Mouse (Mus musculus) c-Kit-positive CD71-positive TER-119-negative erythroid progenitor cells, embryonic 14.5 days (primary cell): ENCODE measurements around the gene Ctnna2.

Source experiments
- DNase-seq: peaks from one replicate; pipeline ENCODE4 v3.0.0-alpha.2; 2013; ENCODE audit warnings: low read depth

Ctnna2 gene

GRCm38 (mm10) chr6:77817116-77817515 lies 162.4 kb downstream of the Ctnna2 start:
- DNase-seq: no peak

- no peak for DNase-seq
These were observed 168.5 kb downstream of the Ctnna2 start for GRCm38 (mm10) chr6:77811041-77811440.

DNA sequence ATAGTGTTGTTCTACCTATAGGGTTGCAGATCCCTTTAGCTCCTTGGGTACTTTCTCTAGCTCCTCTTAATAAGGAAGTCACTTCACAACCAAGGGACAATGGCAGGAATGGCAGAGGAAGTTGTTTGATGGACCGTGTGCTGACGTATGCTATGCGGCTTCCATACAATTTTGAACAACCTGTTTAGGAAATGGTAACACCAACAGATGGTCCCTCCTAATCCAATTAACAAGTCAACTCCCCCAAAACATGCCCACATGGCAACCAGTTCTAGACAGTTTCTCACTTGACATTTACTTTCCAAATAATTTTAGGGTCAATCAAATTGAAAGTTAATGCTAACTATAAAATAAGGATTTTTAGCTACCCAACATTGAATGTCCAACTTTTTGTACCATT lies 176.9 kb downstream of the Ctnna2 start:
- no peak for DNase-seq

DNA sequence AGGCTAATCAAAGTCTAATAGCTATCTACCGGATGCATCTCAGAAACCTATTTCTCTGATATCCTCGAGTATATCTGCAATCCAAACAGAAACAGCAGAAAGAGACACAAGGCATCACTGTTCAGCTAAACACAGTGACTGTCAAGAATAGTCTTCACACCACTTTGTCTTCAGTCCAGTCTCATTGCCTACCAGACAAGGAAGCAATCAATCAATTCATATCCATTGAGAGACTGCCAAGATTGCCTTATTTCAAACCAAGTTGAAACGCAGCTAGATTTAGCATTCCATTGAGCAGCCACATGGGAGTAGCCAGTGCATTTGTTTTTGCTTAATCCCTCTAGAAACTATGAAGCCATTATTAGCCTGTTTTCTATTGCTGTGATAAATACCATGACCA lies 196.2 kb downstream of the Ctnna2 start:
- DNase-seq: no peak

DNA sequence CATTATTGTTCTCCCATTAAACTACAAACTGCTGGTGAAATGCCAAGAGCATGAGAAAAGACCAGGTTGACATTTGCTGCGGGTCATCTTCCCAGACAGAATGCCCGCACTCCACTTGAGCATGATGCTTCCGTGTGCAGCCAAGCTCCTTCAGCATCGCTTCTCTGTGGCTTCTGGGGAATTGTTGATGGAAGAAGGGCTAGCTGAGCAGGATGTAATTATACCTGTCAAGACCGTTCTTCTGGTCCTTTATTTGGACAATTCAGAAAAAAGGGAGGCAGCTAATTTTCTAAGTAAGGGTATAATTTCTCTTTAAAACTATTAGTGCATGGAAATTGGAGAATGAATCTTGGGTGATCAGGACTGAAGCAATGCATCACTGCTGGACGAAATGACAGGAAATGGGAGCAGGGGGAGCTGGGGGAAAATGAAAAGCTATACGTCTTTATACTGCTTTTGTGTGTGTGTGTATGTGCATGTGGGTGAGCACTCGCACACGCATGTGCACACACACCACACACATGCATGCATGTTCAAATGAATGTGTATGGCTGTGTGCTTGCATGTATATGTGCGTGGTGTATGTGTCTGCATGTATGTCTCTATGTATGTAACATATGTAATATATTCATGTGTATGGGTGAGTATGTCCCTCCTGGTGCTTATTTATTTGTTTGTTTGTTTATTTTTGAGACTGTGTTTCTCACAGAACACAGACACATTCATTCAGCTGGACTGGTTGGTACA lies 211.0 kb downstream of the Ctnna2 start:
- DNase-seq: no peak

DNA sequence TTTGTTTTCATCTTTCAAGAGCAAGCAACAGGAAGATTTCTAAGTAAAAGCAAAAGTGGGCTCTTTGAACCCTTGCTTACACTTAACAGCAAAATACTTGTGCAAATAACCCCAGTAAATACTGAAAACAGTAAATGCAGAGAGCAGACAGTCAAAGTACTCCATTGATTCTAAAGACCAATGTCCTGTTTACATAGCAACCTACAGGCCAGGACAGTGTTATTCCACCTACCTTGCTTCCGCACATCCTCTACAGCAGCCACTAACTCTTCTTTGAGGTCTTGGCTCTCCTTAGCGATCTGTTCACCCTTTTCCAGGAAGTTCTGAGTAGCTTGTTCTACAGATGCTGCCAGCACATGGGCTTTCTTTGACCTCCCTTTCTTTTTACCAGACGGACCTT lies 221.3 kb downstream of the Ctnna2 start:
- DNase-seq: no peak

GRCm38 (mm10) chr6:77745426-77745825 lies 234.1 kb downstream of the Ctnna2 start:
- DNase-seq: no peak

- no peak for DNase-seq
These were observed 235.8 kb downstream of the Ctnna2 start for GRCm38 (mm10) chr6:77743651-77744050.

DNA sequence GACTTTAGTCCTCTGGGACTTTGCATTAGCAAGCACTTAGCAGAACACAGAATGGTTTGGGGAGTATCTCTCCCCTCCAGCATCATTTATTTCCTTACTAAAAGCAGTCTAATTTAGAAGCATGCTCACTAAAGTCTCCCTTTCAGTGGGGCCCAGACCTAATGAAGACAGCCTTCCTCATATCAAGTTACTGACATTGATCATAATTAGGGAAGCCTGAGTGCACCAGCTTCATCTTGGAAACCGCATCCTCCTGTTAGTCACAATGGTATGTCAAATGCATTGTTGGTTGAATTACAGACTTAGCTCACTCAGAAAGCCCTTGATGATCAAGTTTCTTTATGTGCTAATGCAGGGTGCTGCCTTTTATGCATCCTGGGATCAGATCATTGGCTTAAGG lies 236.5 kb downstream of the Ctnna2 start:
- no peak for DNase-seq

DNA sequence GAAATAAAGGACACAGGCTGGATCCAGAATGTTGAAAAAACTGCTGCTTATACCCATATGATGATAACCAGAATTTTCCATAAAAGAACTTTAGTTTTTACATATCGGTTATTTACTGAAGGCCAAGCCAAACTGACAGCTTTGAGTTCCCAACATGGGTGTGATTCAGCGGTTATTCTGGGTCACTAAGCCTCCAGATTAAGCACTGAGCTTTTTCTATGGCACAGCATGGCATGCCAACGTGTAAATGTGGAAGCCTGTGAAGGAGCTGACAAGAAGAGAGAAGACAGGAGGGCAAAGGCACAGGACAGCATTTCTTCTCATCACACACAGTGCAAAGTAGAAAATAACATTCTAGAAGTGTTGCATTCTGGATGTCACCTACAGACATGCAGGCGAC lies 240.9 kb downstream of the Ctnna2 start:
- no peak for DNase-seq

GRCm38 (mm10) chr6:77724952-77725299 lies 254.6 kb downstream of the Ctnna2 start:
- DNase-seq: no peak

GRCm38 (mm10) chr6:77724042-77724951 lies 255.2 kb downstream of the Ctnna2 start:
- no peak for DNase-seq

DNA sequence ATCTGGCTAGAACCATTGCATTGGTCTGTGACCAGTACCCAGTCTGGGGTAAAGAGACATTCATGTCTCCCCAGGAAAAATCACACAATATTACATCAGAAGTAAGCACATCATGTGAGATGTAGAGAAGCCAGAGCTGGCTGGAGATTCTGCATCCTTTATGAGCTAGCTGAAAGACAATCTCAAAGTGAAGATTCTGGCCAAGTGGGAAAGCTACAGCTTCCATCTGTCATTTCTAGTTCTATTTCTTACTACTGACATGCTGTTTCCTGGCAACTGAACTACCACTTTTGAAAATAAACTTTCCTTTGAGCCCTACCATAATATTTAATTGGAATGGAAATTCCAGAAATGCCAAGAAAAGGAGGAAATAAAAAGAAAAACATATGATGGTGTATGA lies 285.4 kb downstream of the Ctnna2 start:
- DNase-seq: no peak

- DNase-seq: no peak
These were observed 292.3 kb downstream of the Ctnna2 start for GRCm38 (mm10) chr6:77687173-77687572.

DNA sequence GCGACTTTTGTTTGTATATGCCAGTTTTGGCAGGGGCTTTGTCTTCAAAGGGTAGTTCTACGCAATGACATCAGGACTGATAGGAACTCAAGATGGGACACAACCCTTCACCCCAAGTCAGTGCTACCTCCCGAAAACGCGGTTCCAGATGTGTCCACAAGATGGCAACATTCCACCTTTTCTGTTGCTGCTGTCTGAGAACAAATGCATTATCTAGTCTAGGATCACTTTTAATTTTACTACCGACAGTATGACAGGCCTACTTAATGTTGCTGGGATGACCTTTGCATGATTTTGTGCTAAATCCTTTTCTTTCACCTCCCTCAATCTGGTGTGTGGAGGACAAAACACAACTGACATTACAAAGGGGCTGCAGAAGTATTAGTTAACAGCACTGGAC lies 329.4 kb downstream of the Ctnna2 start:
- DNase-seq: peak; percentile 2

DNA sequence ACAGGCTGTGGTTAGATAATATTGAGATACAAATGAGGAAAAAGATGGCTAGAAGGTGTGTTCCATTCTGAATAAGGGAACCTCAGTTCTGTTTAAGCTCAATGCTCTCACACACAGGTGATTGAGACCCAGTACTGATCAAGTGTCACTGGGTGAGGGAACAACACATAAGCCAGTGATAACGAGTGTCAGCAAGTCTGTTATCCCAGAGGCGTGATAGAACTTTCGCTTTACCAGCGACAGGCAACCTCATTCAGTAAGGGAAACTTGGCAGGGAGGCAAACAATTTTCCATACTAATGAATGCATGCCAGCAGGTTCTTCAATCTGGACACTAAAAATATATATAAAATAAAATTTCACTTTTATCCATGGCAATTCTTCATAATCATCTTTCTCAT lies 334.9 kb downstream of the Ctnna2 start:
- no peak for DNase-seq

GRCm38 (mm10) chr6:77638784-77639183 lies 340.7 kb downstream of the Ctnna2 start:
- no peak for DNase-seq

DNA sequence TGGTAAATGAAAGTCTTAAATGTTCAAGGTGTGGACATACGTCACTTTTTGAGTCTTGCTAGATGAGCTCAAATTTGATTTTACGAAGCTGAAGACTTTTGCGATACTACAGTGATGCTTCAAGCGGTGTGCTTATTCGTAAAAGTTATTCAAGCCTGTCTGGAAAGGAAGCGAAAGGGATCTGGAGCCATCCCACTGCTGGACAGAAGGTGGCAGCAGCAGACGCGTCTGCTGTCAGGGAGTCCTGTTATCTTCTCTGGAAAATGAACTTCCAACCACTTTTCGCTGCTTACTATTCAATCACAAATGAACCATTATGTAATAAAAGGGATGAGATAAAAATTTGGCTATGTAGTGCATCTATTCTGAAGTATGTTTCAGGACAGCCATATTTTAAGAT lies 345.5 kb downstream of the Ctnna2 start:
- DNase-seq: no peak

GRCm38 (mm10) chr6:77628573-77629192 lies 350.8 kb downstream of the Ctnna2 start:
- no peak for DNase-seq

GRCm38 (mm10) chr6:77604642-77605392 lies 374.7 kb downstream of the Ctnna2 start:
- DNase-seq: no peak

GRCm38 (mm10) chr6:77603914-77604313 lies 375.6 kb downstream of the Ctnna2 start:
- DNase-seq: no peak

DNA sequence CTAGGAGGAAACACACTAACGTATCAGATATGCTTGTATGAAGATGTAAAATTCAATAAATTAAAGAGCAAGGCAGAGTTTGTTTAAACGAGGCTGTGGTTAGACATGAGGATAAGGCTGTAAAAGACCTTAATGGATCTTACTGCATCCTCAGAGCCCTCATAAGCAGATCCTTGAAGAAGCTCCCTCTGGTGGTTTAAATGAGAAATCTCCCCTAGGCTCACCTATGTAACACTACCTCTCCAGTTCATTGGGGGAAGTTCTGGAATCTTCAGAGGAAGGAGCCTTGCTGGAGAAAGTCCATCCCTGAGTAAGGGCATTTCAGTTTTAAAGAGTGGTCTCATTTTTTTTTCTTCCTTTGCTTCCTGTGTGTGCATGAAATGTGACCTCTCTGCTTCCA lies 380.3 kb downstream of the Ctnna2 start:
- DNase-seq: no peak
